Mouse (Mus musculus) cortical plate, adult 2 months (tissue): ENCODE data around the gene Myl7.

ENCODE experiments used
- CTCF ChIP-seq: fragments of 200-500 bp; IDR thresholded peaks from 2 replicates; pipeline ENCODE4 v1.5.1; 2011; ENCODE audit warnings: mild to moderate bottlenecking, control low read depth, low read length; ENCODE audit not compliant: insufficient read depth; ENCODE audit errors: extremely low read depth
- POLR2A ChIP-seq: fragments of 200-500 bp; IDR thresholded peaks from 2 replicates; pipeline ENCODE4 v1.6.1; 2011; ENCODE audit warnings: mild to moderate bottlenecking, low read length, control low read depth; ENCODE audit not compliant: insufficient read depth; ENCODE audit errors: extremely low read depth

DNA sequence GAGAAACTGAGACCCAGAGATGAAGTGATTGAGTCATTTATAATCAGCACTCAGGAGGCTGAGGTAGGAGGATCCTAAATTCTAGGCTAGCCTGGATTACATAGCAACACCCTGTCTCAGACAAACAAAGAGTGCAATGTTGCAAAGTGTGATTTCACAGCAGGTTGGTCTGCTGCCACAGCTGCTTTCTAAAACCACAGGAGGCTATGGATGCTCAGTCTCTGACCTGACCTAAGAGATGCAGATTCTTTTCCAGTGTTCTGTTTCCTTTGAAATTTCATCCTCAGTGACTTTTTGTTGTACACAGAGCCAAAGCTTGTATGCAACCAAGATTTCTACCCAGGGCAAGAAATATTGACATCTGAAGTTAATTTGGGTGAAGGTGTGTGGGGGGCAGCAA lies 43.1 kb downstream of the Myl7 start:
- TF ChIP-seq CTCF (no peak), POLR2A (no peak)
